Mouse (Mus musculus): Measurements from ENCODE around the gene Ttc21a. TPM values are rescaled to one million over a fixed set of nuclear protein-coding genes. Genes with fewer than 3 reads are reported as not detected.

Gene Ttc21a
- total RNA-seq, 2 experiments from 2014 or later: not detected

GRCm38 (mm10) chr9:119938496-119938895 is 1.1 kb downstream of the Ttc21a start:
- intact Hi-C loops (cut with DNase I): no loop called here
- DNase-seq: no peak

DNA sequence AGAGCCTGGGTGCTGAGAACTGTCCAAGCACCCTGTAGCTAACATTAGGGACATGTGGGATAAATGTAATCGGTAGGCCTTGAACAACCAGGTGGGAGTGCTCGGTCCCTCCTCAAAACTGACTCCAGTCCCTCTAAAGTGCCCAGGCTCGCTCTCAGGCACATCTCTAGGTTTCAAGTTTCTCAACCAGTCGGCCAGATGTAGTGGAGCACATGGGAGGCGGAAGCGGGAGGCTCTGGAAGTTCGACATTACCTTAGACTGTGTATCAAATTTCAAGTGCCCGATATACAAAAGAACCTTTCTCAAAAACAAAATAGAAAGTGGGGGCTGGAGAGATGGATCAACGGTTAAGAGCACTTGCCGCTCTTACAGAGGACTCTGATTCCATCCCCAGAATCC is 2.2 kb downstream of the Ttc21a start:
- no peak for DNase-seq
- intact Hi-C loops (cut with DNase I): no loop called here

DNA sequence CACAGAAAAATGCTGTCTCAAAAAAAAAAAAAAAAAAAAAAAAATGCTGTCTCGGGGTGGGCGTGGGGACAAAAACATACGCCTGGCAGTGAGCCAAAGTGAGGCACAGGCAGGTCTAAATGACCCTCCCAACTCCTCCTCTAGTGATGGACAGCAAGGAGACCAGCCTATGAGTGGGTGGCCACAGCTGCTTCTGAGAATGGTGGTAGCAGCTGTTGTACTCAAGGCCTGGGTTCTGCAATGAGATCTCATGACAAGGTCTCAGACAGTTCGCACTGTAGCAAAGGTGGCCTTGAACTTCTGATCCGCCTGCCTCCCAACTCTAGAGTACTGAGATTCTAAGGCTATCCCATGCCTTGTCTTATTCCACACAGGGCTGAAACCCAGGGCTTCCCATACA is 4.0 kb downstream of the Ttc21a start:
- intact Hi-C loops (cut with DNase I): no loop called here
- no peak for DNase-seq

- intact Hi-C loops (cut with DNase I): no loop called here
- DNase-seq: no peak
These were observed 4.5 kb downstream of the Ttc21a start for GRCm38 (mm10) chr9:119941861-119942260.

GRCm38 (mm10) chr9:119943326-119943725 is 5.9 kb downstream of the Ttc21a start:
- intact Hi-C loops (cut with DNase I): no loop called here

DNA sequence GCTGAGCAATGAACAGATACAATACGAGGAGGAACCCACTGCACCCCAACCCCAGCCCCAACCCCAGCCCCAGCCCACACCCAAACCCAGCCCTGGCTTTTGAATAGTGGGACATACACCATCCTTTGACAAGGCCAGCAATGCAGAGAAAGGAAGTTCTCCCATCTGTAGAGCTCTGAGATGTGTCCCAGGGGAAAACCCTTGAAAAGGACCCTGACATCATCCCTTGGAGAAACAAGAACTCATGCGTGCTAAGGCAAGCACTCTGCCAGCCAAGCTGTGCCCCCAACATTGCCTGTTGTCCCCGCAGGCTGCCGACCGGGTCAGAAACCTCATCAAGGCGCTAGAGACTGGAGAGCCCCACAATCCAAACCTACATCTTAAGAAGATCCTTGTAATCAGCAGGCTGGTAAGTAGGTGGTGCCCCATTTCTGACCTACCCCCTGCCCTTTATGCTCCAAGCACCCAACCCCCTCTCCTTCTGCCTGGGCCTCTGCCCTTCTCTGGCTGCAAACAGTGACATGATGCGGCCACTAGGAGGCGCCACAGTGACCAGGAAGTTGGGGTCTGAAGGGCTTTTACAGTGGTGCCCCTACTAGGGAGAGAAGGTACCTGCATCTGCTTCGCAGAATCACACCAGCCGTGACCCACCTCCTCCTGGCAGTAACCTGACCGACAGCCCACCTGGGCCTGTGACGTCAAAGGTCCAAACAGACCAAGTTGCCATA is 7.9 kb downstream of the Ttc21a start:
- no peak for DNase-seq
- intact Hi-C loops (cut with DNase I): no loop called here

More at GRCm38 (mm10) chr9:119943326-119943725, 5.9 kb downstream of the Ttc21a start:
- no peak for DNase-seq

DNA sequence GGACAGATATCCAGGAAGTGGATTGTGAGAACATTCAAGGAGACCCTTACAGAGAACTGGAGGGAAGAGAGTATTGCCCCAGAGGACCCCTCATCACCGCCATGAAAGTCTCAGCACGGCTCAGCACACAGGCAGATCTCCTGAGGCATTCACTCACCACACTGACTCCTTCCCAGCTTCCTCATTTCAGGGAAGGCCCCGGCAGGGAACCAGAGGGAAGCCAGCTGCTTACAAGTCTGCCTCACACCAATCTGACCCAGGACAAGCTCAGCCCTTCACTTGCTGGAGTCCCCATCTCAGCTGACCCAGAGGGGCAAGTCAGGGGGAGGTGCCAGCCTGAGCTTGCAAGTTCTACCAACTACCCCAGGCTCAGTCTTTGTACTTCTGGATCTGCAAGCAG is 11.4 kb downstream of the Ttc21a start:
- no peak for DNase-seq
- intact Hi-C loops (cut with DNase I): no loop called here

DNA sequence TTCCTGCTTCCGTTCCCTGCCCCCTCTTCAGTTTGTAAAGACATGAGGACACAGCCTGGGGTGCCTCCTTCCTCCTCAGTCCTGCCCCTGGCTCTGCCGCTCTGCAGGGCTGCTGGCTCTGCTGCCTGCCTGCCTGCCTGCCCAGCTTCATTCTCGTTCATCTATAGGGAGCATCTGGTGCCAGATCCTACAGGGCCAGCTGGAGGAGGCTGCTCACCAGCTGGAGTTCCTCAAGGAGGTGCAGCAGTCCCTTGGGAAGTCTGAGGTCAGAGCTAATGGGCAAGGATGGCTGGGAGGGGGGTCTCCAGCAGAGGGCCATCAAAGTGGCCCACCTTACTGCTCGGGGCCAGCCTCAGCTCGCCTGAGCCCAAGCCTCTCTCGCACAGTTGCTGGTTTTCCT is 13.0 kb downstream of the Ttc21a start:
- intact Hi-C loops (cut with DNase I): no loop called here
- no peak for DNase-seq

DNA sequence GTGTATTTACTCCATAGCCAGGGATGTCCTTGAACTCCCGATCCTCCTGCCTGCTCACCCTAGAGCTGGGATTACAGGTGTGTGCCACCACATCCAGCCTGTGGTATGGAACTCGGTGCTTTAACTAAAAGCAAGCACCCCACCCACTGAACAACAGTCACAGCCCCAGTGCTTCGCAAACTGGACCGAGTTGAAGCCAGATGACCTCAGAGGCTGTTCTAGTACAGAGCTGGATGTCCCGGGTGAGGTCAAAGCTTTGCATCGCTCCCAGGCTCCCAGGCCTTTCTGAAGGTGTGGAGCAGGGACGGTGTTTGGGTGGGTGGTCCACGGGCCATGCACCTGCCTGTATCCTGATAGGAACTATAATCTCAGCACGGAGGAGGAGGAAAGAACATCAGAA is 14.0 kb downstream of the Ttc21a start:
- intact Hi-C loops (cut with DNase I): no loop called here
- no peak for DNase-seq

DNA sequence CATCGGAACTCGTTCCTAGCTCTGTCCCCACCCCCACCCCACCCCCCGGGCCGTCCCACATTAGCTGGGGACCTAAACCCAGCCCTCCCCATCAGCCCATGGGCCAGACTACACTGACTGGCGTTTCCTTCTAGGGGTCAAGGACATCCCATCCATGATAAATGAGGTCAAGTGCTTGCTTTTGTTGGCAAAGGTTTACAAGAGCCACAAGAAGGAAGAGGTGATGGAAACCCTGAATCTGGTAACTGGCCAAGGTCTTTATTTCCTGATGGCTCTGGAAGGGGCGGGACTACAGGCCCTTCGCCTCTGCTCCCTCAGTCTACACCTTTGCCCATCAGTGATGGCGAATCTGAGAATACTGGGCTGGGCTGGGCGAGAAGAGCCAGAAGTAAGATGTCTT is 21.4 kb downstream of the Ttc21a start:
- intact Hi-C loops (cut with DNase I): no loop called here
- DNase-seq: no peak

- intact Hi-C loops (cut with DNase I): loop anchor here (5.0 kb wide), 2 partner anchors 115 to 135 kb away; no protein-coding TSS in a partner anchor
- no peak for DNase-seq
These were observed 24.8 kb downstream of the Ttc21a start for GRCm38 (mm10) chr9:119962216-119962615.

DNA sequence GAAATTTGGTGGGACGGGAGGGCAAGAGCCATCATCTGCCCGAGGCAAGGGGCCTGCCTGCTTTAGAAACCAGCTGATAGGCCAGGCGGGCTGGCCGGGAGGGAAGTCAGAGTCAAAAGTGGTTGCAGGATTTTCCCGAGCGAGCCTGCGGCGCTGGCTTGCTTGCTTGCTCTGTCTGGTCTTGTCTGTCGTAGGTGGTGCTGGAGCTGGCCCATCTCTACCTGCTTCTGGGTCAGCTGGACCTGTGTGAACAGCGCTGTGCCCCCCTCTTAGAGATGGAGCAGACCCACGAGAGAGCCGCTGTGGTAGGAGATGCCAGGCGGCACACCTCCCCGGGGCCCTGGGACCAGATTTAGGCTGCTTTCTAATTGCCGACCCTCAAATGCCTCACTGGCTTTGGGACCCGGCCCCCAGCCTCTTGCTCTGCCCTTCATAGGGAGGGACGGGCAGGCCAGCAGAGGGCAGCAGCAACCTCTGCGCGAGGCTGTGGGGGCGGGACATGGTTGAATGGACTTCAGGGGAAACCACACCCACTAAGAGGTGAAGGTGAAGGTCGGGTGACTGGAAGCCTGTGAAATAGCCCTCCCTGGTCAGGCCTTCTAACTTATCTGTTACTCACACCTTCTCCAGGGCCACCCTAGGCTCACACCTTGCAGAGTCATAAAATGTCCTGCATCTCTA is 25.7 kb downstream of the Ttc21a start:
- intact Hi-C loops (cut with DNase I): loop anchor here (5.0 kb wide), 2 partner anchors 114 to 134 kb away; no protein-coding TSS in a partner anchor

DNA sequence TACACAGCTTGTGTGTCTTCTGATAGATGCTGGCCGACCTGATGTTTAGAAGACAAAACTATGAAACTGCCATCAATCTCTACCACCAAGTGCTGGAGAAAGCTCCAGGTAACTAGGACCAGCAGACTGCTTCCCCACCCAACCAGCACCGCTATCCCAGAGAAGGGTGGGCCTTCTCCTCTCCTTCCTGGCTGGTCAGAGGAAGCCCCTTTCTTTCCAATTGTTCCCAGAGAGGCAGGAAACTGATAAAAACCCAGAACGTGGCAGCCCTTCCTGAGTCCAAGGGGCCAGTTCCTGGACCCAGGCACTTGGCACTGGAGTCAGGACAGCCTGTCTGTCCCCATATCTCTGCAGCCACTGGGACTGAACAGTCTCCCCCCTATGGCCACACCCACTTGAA is 26.8 kb downstream of the Ttc21a start:
- DNase-seq: no peak
- intact Hi-C loops (cut with DNase I): loop anchor here (2.0 to 5.0 kb wide), 3 partner anchors 51 to 133 kb away; no protein-coding TSS in a partner anchor

More for the DNA sequence above, 25.7 kb downstream of the Ttc21a start:
- DNase-seq: peak; percentile 56 to 58

DNA sequence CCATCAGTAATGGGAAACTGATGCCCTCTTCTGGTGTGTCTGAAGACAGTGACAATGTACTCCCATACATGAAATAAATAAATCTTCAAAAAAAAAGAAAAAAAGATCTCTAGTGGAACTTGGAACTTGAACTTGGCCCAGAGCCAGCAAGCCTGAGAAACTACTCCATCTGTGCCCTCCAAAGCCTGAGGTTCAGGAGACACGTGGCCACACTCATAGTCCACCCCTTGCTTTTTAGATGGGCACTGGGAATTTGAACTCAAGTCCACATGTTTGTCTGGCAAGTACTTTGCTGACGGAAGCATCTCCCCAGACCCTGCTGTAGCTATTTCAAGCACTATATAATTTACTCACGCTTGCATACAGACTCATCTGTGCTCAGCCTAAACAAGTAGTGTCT is 27.8 kb downstream of the Ttc21a start:
- DNase-seq: no peak
- intact Hi-C loops (cut with DNase I): loop anchor here (2.0 kb wide), 1 partner anchor 50 kb away; no protein-coding TSS in a partner anchor

- no peak for DNase-seq
- intact Hi-C loops (cut with DNase I): no loop called here
These were observed 29.0 kb downstream of the Ttc21a start for GRCm38 (mm10) chr9:119966221-119966910.

DNA sequence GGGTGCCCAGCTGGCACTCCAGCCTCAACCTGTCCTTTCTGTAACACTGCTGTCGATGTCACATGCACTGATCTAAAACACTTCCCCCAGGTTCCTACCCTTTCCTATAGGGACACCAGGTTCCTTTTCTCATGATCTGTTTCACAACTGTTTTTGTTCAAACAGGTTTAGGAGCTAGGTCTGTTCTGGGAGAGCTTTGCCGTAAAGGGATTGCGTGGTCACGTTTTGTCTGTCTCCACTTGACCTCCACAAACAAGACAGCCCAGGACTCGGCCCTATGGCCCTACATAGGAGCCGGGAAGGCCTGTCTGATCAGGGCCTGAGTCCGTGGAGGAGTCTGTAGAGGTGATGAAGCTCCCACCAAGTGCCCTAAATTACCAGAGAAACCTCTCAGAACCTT is 32.4 kb downstream of the Ttc21a start:
- DNase-seq: no peak
- intact Hi-C loops (cut with DNase I): no loop called here

- intact Hi-C loops (cut with DNase I): no loop called here
- DNase-seq: peak in 1 of 2 experiments; percentile 37
These were observed 32.8 kb downstream of the Ttc21a start for GRCm38 (mm10) chr9:119970221-119970620.

DNA sequence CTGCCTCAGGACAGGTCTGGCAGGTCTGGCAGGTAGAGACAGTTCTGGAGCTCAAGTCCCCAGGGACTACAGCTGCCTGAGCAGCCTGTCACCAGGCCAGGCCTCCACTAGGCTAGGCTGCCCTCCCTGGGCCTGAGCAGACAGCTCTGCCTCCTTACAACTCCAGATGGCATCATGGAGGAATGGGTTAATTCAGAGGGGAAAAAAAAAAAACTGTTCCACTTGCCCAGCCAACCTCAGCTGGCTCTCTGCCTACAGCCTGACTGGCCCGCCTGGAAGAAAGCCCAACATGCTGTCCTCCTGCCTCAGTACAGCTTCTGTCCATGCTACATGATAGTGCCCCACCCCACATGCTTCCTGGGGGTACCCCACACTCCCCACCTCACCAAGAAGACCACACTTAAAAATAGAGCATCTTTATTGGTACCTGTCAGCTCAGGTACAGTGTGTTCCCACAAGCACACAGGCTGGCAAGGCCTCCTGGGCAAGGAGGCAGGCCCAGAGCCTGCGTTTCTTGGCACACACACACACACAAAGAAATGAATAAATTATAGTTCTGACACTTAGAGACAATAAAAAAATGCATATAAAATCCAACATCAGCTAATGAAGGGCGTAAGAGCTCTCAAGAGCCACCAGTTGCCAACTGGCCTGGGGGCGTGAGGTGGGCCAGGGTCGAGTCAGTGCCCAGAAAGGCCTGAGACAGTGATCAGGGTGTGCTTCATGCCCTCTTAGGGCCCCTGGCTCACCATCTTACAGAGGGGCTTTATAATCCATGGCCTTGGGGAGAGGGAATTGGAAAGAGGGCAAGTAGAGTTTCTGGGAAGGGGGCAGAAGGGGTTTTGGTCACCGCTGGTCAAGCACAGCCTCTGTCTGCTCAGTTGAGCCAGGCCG is 33.6 kb downstream of the Ttc21a start:
- intact Hi-C loops (cut with DNase I): no loop called here
- DNase-seq: no peak

DNA sequence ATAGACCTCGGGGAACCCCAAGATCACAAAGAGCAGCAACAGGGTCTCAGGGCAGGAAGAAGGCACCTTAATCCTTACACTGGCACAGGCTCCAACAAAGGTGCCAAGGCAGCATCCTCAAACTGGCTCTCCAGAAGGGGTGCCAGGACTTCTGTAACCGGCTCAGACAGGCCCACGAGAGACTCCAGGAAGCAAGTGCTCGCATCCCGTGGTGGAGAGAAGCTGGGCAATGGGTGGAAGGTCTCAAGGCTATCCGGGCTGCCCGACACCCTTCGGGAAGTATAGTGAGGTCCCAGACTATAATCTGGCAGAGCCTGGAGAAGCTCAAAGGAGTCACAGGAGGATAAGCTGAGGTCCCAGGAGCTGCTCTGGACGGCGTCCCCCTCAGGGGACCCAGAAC is 34.8 kb downstream of the Ttc21a start:
- DNase-seq: no peak
- intact Hi-C loops (cut with DNase I): no loop called here

DNA sequence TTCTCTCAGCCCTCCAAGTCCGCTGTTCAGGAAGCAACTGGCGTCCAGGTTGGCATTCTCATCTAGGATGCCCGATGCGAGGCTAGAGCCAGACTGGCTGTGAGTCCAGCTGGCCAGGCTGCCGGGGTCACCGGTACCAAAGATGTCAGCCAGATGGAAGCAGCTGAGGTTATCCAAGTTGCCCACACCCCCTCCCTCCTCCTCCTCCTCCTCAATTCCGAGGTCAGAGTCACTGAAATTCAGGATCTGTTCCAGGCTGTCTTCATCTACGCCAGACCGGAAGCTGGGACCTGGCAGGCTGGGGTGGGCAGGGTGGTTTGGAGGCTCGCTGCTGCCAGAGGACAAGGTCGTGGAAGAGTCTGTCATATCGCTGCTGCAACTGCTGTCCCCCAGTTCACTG is 35.2 kb downstream of the Ttc21a start:
- peak in 1 of 2 experiments; percentile 52 for DNase-seq
- intact Hi-C loops (cut with DNase I): no loop called here
